Mouse (Mus musculus): ENCODE measurements around the gene Ganc.

DNA sequence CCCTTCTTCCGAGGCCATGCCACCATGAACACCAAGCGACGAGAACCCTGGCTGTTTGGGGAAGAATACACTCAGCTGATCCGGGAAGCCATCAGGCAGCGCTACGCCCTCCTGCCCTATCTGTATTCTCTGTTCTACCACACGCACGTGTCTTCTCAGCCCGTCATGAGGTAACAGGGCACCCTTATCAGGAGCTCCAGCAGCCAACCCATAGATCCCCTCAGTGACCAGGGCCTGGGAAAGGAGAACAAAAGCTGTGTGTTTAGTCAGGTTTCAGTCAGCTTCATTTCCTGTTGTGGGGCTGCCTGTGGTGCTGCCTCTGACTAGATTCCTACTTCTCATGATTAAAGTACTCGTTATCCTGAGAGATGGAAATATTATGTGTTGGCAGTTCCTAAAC is 42.7 kb downstream of the Ganc start:
- TF ChIP-seq POLR2A (IDR thresholded peaks at IDR 0.05; ENCODE audit: insufficient read depth, low read depth, low read length) (no peak), CTCF (IDR thresholded peaks at IDR 0.05; ENCODE audit: insufficient read depth, low read depth, low read length) (no peak)

All from olfactory bulb, adult 2 months (tissue).